Mouse (Mus musculus) heart, adult 9 months (tissue): Measurements from ENCODE around the gene Taf5l.
A peak's percentile ranks its signal among the peaks of the same experiment; 100 is the strongest.
"Not testable (repeated sequence)": the region's sequence is repeated elsewhere in the genome, so short reads cannot be mapped to it uniquely, and the experiment has no call there.

Source experiments
- DNase-seq, 2 experiments: peaks; one replicate each; pipeline ENCODE4 v3.0.0; 2022; ENCODE audit warnings: low spot score in 2 of 2

Gene Taf5l

GRCm38 (mm10) chr8:124014299-124014698 lies 6.9 kb downstream of the Taf5l start:
- DNase-seq = not testable (repeated sequence)

DNA sequence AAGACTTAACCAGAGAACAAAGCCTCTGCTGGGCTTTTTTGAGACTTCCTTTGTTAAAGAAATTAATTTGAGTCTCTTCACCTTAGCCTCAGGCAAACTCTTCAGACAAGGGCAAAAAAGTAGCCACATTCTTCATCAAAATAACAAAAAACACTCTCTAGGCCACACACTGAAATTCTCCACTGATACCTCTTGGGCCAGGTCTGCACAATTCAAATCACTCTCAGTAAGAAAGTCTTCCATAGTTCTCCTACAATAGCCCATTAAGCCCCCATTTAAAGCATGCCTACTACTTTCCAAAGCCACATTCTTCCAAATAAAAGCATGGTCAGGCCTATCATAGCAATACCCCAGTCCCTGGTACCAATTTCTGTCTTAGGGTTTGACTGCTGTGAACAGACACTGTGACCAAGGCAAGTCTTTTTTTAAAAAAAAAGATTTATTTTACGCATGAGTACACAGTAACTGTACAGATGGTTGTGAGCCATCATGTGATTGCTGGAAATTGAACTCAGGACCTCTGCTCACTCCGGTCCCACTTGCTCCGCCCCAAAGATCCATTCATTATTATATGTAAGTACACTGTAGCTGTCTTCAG lies 9.1 kb downstream of the Taf5l start:
- DNase-seq = no peak

DNA sequence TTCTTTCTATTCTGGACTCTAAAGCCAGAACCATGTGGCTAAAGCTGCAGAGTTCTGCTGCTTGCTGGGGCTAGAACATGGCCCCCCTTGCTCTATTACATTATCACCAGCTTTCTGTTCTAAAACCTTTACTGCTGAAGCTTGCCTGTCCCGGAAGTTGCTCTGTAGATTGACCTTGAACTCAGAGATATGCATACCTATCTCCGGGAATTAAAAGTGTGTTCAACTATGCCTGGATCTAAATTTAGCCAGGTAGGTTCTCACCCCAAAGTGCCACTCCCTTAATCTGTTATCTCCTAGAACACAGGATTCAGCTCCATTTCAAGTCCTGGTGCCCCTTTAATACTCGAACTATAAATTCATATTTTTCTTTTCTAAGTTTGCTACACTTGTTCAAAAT lies 9.6 kb downstream of the Taf5l start:
- no peak for DNase-seq

DNA sequence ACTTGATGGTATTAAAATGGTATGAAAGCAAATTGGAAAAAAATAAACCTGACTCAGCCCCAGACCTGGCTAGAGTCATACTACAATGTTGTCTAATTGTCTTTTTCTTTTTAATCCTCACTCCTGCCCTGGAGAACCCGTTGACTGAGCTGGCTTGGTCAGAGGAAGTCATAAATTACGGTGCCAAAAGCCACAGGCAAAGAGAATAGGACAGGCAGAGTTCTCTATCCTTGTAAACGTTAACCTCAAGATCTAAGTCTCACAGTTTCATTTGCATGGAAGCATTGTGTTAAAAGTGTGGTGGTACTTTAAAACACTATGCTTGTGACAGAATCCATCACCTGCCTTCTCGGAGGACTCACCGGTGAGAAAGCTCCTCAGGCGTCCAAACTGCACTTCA lies 13.4 kb downstream of the Taf5l start:
- DNase-seq = no peak

DNA sequence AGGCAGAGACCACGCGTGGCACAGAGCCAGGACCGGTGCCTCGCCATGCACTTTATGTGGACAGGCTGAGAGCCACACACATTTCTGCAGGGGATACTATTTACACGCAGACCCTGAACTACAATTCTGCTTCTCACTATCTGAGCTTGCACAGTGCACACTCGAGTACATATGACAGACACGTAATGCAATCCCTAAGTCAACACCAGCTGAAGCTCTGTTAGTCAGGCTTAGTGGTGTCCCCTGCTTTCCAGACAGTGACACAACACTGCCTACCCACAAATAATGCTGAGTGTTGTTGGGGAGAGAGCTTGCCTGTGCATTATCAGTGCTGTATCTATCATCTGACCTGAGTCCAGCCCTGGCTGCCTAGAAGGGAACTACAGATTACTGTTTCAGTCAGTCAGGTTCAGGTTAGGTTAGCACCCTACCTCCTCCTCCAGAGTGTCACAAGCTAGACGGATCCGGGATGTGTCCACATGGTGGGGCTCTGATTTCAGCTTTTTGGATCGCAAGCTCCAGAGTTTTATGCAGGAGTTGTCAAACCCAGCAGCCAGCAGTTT lies 18.6 kb downstream of the Taf5l start:
- DNase-seq = no peak

- peak in 1 of 2 experiments; percentile 31 for DNase-seq
Observed at GRCm38 (mm10) chr8:123999568-123999967, 21.6 kb downstream of the Taf5l start.

GRCm38 (mm10) chr8:123993997-123994396 lies 27.2 kb downstream of the Taf5l start:
- DNase-seq = no peak

DNA sequence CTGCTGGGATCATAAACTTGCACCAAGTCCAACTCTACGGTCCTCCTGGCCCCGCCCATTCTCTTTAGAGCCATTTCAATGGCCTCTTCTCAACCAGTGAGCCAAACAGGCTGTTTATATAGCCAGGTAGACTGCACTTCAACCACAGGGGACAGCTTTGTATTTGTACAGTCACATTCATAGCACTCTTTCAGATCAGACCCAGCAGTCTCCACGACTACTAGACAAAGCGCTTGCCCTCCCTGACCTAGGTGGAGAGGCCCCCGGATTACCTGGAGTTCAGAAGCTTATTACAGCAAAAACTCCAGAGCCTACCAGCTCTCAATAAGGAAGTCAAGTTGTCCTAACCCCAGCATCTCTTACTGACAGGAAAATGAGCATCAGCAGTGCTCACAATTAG lies 27.6 kb downstream of the Taf5l start:
- no peak for DNase-seq

DNA sequence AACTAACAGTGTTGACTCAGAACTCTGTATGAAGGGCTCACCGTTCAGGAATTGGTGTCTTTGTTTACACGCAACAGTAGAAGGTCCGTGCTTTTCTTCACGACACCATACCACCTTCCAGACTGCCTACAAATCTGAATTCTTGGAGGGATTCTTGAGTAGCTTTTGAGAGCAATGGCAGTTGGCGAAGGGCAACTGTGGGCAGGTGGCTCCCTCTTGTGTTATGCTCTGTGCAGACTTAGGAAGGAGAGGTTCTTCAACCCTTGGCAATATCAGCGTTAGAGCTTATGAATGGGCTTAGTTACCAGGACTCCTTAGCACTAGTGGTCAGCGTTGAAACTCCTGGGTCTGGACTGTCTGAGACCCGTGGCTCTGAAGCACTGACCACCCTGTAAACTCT lies 28.6 kb downstream of the Taf5l start:
- DNase-seq = no peak

DNA sequence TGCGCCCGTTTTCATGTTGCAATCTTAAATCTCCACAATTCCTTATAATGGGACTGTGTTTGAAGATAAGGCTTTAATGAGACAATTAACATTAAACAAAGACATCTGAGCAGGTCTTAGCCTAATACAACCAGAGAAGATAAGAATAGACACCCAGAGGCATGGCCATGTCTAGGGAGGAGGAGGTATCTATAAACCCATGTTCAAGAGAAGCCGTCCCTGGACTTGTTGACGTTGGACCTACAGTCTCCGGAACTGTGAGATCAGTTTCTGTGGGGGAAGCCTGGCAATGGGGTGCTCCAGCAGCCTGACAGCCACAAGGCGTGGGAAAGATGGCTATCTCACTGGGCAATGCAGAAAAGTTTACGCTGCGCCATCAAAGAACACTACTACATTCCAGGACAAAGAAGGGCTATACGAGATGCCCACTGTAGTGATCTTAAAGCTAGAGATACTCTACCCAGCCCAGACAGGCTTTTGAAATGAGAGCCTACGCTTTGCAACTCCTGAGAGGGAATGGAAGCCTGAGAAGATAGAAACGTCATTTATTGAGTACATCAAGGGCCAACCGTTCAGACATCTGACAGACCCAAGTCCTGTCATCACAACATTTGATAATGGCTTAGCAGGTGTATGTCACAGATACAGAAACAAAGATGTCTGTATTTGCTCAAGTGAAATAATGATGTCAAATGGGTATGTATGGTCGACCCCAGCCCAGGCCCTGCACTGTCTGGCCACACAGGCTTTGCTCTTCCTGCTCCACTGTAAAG lies 30.7 kb downstream of the Taf5l start:
- DNase-seq = no peak

DNA sequence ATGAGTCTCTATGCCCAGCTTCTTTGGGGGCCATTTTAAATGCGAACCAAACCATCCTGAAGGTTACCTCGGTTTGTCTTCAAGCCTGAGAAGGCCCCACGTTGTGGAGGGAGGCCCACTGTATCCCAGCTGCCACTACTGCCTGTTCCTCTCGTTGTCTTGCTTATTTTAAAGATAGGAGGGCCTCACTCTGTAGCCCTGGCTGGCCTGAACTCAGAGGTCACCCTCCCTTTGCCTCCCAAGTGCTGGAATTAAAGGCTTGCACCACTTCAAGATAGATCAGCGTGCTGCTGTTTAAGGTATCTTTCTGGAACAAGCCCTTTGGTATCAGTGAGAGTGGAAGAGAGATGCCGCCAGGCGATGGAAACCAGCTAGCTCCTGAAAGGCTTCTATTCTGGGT lies 32.1 kb downstream of the Taf5l start:
- DNase-seq = no peak

DNA sequence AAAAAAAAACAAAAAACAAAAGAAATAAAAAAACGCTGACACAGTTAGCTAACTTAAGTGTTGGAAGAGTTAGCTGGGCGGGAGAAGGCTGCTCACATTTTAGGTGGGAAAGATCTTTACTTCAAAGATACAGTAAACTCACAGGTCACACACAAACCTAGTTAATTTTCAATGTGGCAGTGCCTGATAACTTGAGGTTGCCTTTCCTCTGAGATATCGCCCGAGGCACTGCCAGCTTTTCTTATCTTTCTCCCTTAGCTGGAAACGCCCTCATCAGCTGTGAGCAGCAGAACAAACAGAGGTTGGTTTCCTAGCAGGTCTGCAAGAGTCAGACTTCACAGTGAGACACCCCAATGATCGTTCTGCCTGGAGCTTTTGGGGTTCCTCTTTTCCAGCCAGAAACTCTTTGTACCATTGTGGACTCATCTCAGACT lies 32.6 kb downstream of the Taf5l start:
- DNase-seq = peak in 1 of 2 experiments; percentile 27

GRCm38 (mm10) chr8:123982826-123983400 lies 38.3 kb downstream of the Taf5l start, which contains the start of gene Abcb10:
TSS of gene Abcb10 (minus strand) at chr8:123983122.
- peak; percentile 95 for DNase-seq

DNA sequence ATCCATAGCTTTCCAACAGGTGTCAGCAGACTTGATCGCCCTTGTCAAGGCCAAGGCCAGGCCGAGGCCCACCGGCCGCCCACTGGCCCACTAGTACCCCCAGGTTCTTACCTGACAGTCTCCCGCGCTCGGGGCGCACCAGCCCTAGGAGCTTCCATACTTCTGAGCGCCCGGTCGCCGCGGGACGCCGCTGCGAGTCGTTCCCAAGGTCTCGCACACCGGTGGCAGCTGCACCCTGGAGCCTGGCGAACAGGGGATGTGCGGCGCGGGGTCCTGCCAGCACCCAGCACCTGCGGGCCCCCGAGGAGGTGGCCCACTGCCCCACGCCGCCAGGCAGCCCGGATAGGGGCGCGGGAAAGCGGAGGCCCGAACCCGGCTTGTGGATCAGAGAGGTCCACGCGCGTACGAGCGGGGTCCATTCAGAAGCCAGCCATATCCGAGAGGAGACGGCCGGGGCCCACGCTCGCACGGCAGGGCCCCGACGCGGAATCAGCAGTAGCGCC lies 38.9 kb downstream of the Taf5l start:
- no peak for DNase-seq

- peak in 1 of 2 experiments; percentile 12 for DNase-seq
Observed at GRCm38 (mm10) chr8:123981674-123982073, 39.5 kb downstream of the Taf5l start.

DNA sequence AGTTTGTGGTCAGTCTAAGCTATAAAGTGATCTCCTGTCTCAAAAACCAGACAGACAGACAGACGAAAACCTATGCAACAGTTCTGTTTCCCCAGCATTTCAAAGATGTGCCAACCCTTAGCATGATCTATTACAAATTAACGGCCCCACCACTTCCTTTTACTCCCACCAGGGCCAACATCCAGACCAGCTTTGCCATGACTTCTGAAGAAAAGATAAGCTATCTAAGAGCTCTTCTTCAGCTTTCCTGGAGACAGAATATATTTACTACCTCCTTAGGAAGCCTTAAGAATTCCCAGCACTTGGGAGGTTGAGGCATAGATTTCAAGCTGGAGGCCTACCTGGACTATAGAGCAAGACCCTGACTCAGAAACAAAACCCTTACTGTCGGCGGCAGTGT lies 41.0 kb downstream of the Taf5l start:
- DNase-seq = no peak

DNA sequence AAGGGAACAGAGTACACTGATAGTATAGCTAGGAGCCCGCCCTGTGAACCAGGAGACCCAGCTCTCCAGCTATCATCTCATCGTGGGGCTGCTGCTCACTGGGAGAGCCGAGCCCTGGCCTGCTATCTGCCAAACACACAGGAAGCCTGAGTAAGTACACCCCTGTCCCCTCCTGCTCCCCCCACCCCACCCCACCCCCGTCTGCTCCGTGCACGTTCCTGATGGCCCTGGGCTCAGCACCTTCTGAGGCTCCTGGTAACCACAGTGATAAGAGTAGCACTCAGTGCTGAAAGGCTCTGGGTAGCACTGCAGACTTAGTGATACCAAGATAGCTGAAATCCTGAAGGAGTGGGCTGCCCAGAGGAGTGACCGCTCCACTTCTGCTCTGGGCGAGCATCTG lies 42.3 kb downstream of the Taf5l start:
- no peak for DNase-seq

GRCm38 (mm10) chr8:123978166-123978838 lies 42.9 kb downstream of the Taf5l start:
- DNase-seq = peak; percentile 27 to 34

DNA sequence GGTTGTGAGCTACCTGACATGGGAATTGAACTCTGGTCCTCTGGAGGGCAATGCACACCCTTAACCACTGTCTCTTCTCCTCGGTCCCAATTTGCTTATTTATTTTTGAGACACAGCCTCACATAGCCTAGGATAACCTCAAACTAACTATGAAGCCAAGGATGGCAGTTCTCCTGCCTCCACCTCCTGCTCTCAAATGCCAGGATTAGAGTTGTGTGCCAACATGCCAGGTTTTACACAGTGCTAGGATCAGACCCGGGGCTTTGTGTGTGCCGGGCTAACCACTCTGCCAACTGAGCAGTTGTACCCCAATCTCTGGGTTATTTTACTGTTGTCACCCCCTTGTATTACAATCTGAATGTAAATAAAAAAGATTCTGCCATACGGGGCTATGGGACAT lies 43.7 kb downstream of the Taf5l start:
- DNase-seq = no peak

GRCm38 (mm10) chr8:123973495-123973894 lies 47.7 kb downstream of the Taf5l start:
- no peak for DNase-seq

DNA sequence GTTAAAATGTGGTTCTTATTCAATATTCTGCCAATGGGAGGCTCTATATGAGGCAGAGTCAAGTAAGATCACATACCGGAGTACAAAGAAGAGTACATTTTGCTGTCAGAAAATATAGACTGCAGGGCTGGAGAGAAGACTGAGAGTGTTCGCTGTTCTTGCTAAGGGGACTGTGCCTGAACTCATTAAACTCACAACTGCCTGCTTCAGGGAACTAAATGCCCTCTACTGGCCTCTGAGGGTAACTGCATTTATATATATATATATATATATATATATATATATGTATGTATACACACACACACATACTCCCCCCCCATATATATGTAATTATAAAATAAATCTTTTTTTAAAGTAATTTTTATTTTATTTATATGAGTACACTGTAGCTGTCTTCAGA lies 54.3 kb downstream of the Taf5l start:
- DNase-seq = no peak

DNA sequence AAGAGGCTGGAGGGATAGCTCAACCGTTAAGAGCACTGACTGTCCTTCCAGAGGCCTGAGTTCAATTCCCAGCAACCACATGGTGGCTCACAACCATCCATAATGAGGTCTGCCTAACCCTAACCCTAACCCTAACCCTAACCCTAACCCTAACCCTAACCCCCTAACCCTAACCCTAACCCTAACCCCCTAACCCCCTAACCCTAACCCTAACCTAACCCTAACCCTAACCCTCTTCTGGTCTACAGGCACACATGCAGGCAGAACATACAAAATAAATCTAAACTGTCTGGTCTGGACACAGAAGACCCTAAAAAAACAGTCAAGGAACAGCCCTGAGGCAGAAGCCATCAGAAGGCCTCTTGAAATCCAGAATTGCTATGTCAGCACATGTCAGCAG lies 59.8 kb downstream of the Taf5l start:
- DNase-seq = no peak
